Mouse (Mus musculus) ES-Bruce4 (cell line): Measurements from ENCODE around the gene Fbxo42.

Experiments used
- CTCF ChIP-seq: IDR thresholded peaks from one replicate; pipeline ENCODE4 v1.8.1; 2011; ENCODE audit warnings: low read depth, low read length
- EP300 ChIP-seq: IDR thresholded peaks from 2 replicates; pipeline ENCODE4 v1.6.1; 2011; ENCODE audit warnings: low read depth, low read length; ENCODE audit not compliant: insufficient read depth
- POLR2A ChIP-seq: IDR thresholded peaks from one replicate; pipeline ENCODE4 v1.8.1; 2011; ENCODE audit warnings: low read length; ENCODE audit not compliant: insufficient read depth

- TF ChIP-seq POLR2A (no peak), CTCF (no peak), EP300 (no peak)
These were observed 36.2 kb downstream of the Fbxo42 start for GRCm38 (mm10) chr4:141183932-141184331.
